Mouse (Mus musculus) hindbrain, embryonic 14.5 days (tissue): ENCODE measurements around the gene Rcl1. TPM values are rescaled to one million over a fixed set of nuclear protein-coding genes. Genes with fewer than 3 reads are reported as not detected.

Experiments used
- ATAC-seq: fragments of 200-750 bp; cut with Nextera tagmentation; 2 replicates; pipeline ENCODE4 v1.8.0; 2017; ENCODE audit warnings: moderate number of reproducible peaks, mild to moderate bottlenecking, moderate TSS enrichment, moderate library complexity; ENCODE audit not compliant: low FRiP score
- DNase-seq: peaks from one replicate; pipeline ENCODE4 v3.0.0-alpha.2; 2015; ENCODE audit warnings: low spot score
- H3K27ac ChIP-seq: fragments of 300-500 bp; sonication (generic); 2 replicates; pipeline ENCODE4 v1.5.1; 2014; ENCODE audit warnings: mild to moderate bottlenecking, moderate library complexity
- H3K27me3 ChIP-seq: fragments of 300-500 bp; sonication (generic); 2 replicates; pipeline ENCODE4 v1.6.1; 2014; ENCODE audit warnings: mild to moderate bottlenecking, low read length, mixed read lengths; ENCODE audit not compliant: control insufficient read depth, insufficient read depth
- H3K36me3 ChIP-seq: fragments of 300-500 bp; sonication (generic); replicated peaks from 2 replicates; pipeline ENCODE4 v1.6.1; 2014; ENCODE audit not compliant: control insufficient read depth, insufficient read depth
- H3K4me1 ChIP-seq: fragments of 300-500 bp; sonication (generic); replicated peaks from 2 replicates; pipeline ENCODE4 v1.6.1; 2014; ENCODE audit warnings: antibody characterized with exemption, low read length, mixed read lengths; ENCODE audit not compliant: control insufficient read depth, insufficient read depth
- H3K4me2 ChIP-seq: fragments of 300-500 bp; sonication (generic); replicated peaks from 2 replicates; pipeline ENCODE4 v1.6.1; 2014; ENCODE audit warnings: mild to moderate bottlenecking, moderate library complexity
- H3K4me3 ChIP-seq: fragments of 300-500 bp; sonication (generic); replicated peaks from 2 replicates; pipeline ENCODE4 v1.5.1; 2014; ENCODE audit warnings: mild to moderate bottlenecking, low read length
- H3K9ac ChIP-seq: fragments of 300-500 bp; sonication (generic); 2 replicates; pipeline ENCODE4 v1.6.1; 2014
- H3K9me3 ChIP-seq: fragments of 300-500 bp; sonication (generic); 2 replicates; pipeline ENCODE4 v1.6.1; 2016; ENCODE audit warnings: low read length; ENCODE audit not compliant: control insufficient read depth
- WGBS: fragments of 180-500 bp; shearing (Covaris S2); extraction: QIAGEN DNeasy Blood & Tissue Kit; methylation state at CpG from one replicate; pipeline ENCODE4 v1.1.7; 2014; 5-methylcytosine and 5-hydroxymethylcytosine counted together
- polyA plus RNA-seq: library from polyadenylated mRNA; unstranded; fragments of >200 nt; fragmentation: Nextera tagmentation; extraction: Ambion mirVana; gene quantifications from 2 replicates; pipeline ENCODE4 v1.2.1, GENCODE M21; 2014

Rcl1 gene
- polyA plus RNA-seq, result 30.8 and 34.8 TPM in 2 replicates

- Histone ChIP-seq H3K4me2 (peak within 1 kb of the TSS; percentile 64), H3K27ac (peak within 1 kb of the TSS; percentile 33), H3K9me3 (no peaks in the 10 kb centered on the region), H3K9ac (peak within 1 kb of the TSS; percentile 75), H3K4me1 (peaks cover 5% of the 10 kb centered on the region), H3K36me3 (no peaks in the 10 kb centered on the region), H3K27me3 (no peaks in the 10 kb centered on the region), H3K4me3 (peak within 1 kb of the TSS; percentile 90)
- ATAC-seq (peak; percentile 100), DNase-seq (peak; percentile 96)
- under 1% methylated on average over 58 of the region's 58 CpGs for WGBS
Measured at GRCm38 (mm10) chr19:29100874-29101542, at the start of gene Rcl1. TSS of gene Rcl1 (plus strand) at chr19:29101375.

GRCm38 (mm10) chr19:29052786-29053185, 48.4 kb upstream of the Rcl1 start:
- H3K9me3 ChIP-seq, result no peaks in the 10 kb centered on the region
- no peaks in the 10 kb centered on the region for H3K27me3 ChIP-seq
- H3K4me1 ChIP-seq, result no peaks in the 10 kb centered on the region
- DNase-seq (no peak), ATAC-seq (no peak)
- H3K4me2 ChIP-seq, result no peak overlapping the region
- 92% methylated on average over 12 of the region's 12 CpGs for WGBS
- no peaks in the 10 kb centered on the region for H3K36me3 ChIP-seq
- H3K9ac ChIP-seq, result no peak overlapping the region
- H3K4me3 ChIP-seq, result no peak overlapping the region
- no peak overlapping the region for H3K27ac ChIP-seq

- ATAC-seq, result no peak
- H3K27ac ChIP-seq, result no peak overlapping the region
- no peaks in the 10 kb centered on the region for H3K36me3 ChIP-seq
- no peak overlapping the region for H3K4me2 ChIP-seq
- no peak overlapping the region for H3K4me3 ChIP-seq
- no peaks in the 10 kb centered on the region for H3K4me1 ChIP-seq
- H3K27me3 ChIP-seq, result no peaks in the 10 kb centered on the region
- no peak overlapping the region for H3K9ac ChIP-seq
- H3K9me3 ChIP-seq, result no peaks in the 10 kb centered on the region
- 84% methylated on average over 6 of the region's 6 CpGs for WGBS
- no peak for DNase-seq
Measured at GRCm38 (mm10) chr19:29054594-29054993, 46.6 kb upstream of the Rcl1 start.

- H3K9me3 ChIP-seq, result no peaks in the 10 kb centered on the region
- H3K4me2 ChIP-seq, result no peak overlapping the region
- H3K4me3 ChIP-seq, result no peak overlapping the region
- 87% methylated on average over 4 of the region's 4 CpGs for WGBS
- no peaks in the 10 kb centered on the region for H3K27me3 ChIP-seq
- DNase-seq (no peak), ATAC-seq (no peak)
- H3K27ac ChIP-seq, result no peak overlapping the region
- H3K9ac ChIP-seq, result no peak overlapping the region
- H3K4me1 ChIP-seq, result no peaks in the 10 kb centered on the region
- H3K36me3 ChIP-seq, result no peaks in the 10 kb centered on the region
Measured at GRCm38 (mm10) chr19:29055469-29055868, 45.7 kb upstream of the Rcl1 start.

GRCm38 (mm10) chr19:29058741-29059140, 42.4 kb upstream of the Rcl1 start:
- WGBS, result 90% methylated on average over 5 of the region's 5 CpGs
- H3K4me2 ChIP-seq, result no peak overlapping the region
- no peaks in the 10 kb centered on the region for H3K27me3 ChIP-seq
- H3K9me3 ChIP-seq, result no peaks in the 10 kb centered on the region
- no peak overlapping the region for H3K9ac ChIP-seq
- H3K27ac ChIP-seq, result no peak overlapping the region
- DNase-seq (no peak), ATAC-seq (no peak)
- H3K36me3 ChIP-seq, result no peaks in the 10 kb centered on the region
- no peaks in the 10 kb centered on the region for H3K4me1 ChIP-seq
- no peak overlapping the region for H3K4me3 ChIP-seq

- Histone ChIP-seq H3K36me3 (no peaks in the 10 kb centered on the region), H3K27ac (no peak overlapping the region), H3K4me2 (no peak overlapping the region), H3K9me3 (no peaks in the 10 kb centered on the region), H3K4me1 (no peaks in the 10 kb centered on the region), H3K4me3 (no peak overlapping the region), H3K9ac (no peak overlapping the region), H3K27me3 (no peaks in the 10 kb centered on the region)
- ATAC-seq, result no peak
- WGBS, result 81% methylated on average over 2 of the region's 2 CpGs
- no peak for DNase-seq
Measured at GRCm38 (mm10) chr19:29059688-29060087, 41.5 kb upstream of the Rcl1 start.

- Histone ChIP-seq H3K4me1 (no peaks in the 10 kb centered on the region), H3K36me3 (no peaks in the 10 kb centered on the region), H3K4me3 (no peak overlapping the region), H3K4me2 (no peak overlapping the region), H3K27me3 (no peaks in the 10 kb centered on the region), H3K27ac (no peak overlapping the region), H3K9me3 (no peaks in the 10 kb centered on the region), H3K9ac (no peak overlapping the region)
- no peak for DNase-seq
- WGBS, result 37% methylated on average over 6 of the region's 6 CpGs
- ATAC-seq, result no peak
Measured at GRCm38 (mm10) chr19:29060299-29060698, 40.9 kb upstream of the Rcl1 start.

GRCm38 (mm10) chr19:29063009-29063408, 38.2 kb upstream of the Rcl1 start:
- Histone ChIP-seq H3K27me3 (no peaks in the 10 kb centered on the region), H3K9me3 (no peaks in the 10 kb centered on the region), H3K27ac (no peak overlapping the region), H3K9ac (no peak overlapping the region), H3K4me3 (no peak overlapping the region), H3K36me3 (no peaks in the 10 kb centered on the region), H3K4me2 (no peak overlapping the region), H3K4me1 (0 out of 2 replicates have a peak, but pooled peaks cover 4% of the 10 kb centered on the region)
- DNase-seq, result no peak
- WGBS, result 75% methylated on average over 5 of the region's 5 CpGs
- ATAC-seq, result no peak

GRCm38 (mm10) chr19:29063577-29064363, 37.4 kb upstream of the Rcl1 start:
- Histone ChIP-seq H3K36me3 (no peaks in the 10 kb centered on the region), H3K27me3 (no peaks in the 10 kb centered on the region), H3K9me3 (no peaks in the 10 kb centered on the region), H3K4me3 (0 out of 2 replicates have a peak overlapping the region, but pooled peaks have one; percentile 6), H3K4me1 (0 out of 2 replicates have a peak, but pooled peaks cover 4% of the 10 kb centered on the region), H3K9ac (no peak overlapping the region), H3K27ac (no peak overlapping the region), H3K4me2 (peak overlapping the region; percentile 49)
- ATAC-seq (peak; percentile 76; the same call in 1 of the 2 replicates), DNase-seq (peak; percentile 97)
- 17% methylated on average over 18 of the region's 18 CpGs for WGBS
